Mouse (Mus musculus) adrenal gland, adult 8-10 months (tissue): ENCODE measurements around the gene Thsd1. TPM values are rescaled to one million over a fixed set of nuclear protein-coding genes. Genes with fewer than 3 reads are reported as not detected.

Experiments used
- DNase-seq: peaks from one replicate; pipeline ENCODE4 v3.0.0; 2022
- total RNA-seq, 4 experiments: library from RNA; stranded (reverse); gene quantifications; 2 replicates each; pipeline ENCODE4 v1.2.4; 2022

Gene Thsd1
- 1 to 10 TPM; 2.5 to 3.9 (median 3.2) TPM for total RNA-seq

DNA sequence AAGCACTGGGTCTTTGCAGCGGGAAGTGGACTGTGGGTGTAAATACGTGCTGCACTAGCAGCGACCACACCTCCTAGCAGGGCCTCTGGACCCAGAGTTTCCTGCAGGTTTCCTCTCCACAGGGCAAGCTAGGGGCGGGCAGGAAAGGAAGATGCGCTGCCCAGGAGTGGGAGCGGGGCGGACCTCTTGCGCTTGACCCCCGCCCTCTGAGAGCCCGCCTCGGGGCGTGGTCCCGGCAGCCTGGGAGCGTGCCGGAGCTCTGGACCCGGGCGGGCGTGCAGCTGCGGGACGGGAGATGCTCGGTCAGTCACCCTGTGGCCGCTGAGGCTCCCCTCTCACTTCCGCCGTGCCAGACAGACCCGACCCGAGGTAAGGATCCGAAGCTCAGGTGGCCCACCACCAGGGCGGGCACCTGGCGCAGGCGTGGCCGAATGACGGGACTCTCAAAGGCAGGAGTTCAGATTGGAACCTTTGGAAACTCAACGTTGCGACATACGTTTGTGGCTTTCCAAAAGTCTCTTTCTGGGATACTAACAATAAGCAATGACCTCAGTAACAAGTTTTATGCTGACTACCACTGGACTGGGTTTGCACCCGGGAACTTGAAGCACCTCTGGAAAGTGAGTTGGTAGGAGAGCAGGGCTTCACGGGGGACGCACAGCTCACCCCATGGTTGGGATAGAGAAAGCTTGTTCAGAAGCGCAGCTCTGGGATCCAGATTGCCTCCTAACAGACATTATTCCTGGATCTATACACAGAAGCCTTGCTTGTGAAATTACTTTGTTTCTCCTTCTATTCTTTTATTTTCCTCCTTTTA is at the start of gene Thsd1:
TSS of gene Thsd1 (plus strand) at position 253 of the 817 bp plus-strand sequence.
- DNase-seq, result peak; percentile 45

DNA sequence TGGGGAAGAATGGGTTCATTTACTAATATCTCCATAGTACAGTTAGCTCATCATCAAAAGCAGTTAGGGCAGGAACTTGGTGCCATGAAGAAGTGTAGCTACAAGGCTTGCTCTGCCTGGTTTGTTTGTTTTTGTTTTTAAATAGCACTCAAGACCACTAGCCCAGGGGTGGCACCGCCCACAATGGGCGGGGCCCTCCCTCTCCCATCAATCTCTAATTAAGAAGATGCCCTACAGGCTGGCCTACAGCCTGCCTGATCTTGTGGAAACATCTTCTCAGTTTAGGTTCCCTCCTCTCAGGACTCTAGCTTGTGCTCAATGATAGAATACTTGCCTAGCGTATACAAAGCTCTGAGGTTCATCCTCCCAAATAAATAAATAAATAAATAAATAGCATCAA is 42.2 kb upstream of the Thsd1 start:
- DNase-seq, result no peak

DNA sequence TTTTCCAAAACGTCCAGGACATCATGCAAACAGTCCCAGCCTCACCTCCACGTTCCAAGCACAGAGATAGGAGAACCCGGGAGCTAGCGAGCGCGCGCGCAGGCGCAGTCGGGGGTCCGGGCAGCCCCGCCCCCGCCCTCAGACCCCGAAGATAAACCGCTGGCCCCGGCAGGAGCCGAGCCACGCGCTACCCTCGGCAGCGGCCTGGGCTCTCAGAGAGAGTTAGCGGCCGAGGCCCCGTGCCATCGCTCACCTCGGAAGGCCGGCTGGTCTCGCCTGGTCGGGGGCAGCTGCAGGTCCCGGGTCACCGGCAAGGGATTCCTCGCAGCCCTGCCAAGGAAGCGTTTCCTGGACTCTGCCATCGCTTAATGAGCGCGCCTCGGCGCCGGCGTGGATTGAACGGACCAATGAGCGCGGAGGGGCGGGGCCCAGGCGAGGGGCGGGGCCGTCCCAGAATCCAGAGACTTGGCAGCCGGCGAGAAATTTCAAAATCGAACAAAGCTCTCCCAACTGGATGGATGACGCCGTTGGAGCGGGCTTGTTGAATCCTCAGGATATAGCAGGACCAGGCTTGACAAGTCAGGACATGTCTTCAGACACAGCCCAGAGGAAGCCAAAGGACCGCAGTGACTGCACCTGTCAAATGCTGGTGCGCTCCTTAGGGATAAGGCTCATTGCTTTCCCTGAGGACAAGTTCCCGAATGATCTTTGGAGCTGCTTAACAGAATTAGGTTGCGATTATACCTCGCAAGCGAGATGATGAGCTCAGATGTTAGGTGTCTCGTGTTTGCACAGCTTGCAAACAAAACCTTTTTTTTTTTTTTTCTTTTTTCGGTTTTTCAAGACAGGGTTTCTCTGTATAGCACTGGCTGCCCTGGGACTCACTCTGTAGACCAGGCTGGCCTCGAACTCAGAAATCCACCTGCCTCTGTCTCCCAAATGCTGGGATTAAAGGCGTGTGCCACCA is 41.4 kb upstream of the Thsd1 start, which contains the start of gene Ckap2:
TSS of gene Ckap2 (minus strand) at position 389 of the 967 bp plus-strand sequence.
- DNase-seq, result peak; percentile 86

DNA sequence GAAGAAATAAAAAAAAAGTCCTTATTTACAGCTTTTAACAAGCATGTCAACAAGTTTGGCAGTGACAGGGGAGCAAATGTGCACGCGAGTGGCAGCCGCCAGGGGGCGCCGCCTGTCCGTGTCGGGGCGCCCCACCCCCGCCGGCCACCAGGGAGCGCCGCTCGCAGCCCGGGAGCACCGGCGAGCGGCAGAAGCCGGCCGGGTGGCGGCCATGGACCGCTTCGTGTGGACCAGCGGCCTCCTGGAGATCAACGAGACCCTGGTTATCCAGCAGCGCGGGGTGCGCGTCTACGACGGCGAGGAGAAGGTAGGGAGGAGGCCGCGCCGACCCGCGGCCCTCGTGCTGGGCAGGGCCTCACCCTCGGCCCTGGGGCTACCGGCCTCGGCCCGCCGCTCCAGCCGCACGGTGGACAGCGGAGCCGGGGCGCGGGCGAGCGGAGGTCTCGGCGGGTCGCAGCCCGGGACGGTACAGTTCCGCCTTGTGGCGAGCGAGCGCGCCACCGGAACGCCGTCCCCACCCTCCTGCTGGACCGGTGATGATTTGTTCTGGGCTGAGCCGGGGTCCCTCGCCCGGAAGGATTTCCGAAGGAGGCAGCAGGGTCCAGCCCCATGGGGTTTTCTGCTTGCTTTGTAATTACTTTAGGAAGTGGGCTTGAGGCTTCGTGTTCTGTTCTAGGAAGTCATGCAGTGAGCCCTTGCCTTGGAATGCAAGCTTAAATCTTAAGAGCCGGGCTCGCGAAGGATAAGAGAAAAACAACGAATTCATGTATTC is 34.3 kb upstream of the Thsd1 start, which contains the start of gene Vps36:
TSS of gene Vps36 (plus strand) at position 150 of the 772 bp plus-strand sequence.
- peak; percentile 77 for DNase-seq

DNA sequence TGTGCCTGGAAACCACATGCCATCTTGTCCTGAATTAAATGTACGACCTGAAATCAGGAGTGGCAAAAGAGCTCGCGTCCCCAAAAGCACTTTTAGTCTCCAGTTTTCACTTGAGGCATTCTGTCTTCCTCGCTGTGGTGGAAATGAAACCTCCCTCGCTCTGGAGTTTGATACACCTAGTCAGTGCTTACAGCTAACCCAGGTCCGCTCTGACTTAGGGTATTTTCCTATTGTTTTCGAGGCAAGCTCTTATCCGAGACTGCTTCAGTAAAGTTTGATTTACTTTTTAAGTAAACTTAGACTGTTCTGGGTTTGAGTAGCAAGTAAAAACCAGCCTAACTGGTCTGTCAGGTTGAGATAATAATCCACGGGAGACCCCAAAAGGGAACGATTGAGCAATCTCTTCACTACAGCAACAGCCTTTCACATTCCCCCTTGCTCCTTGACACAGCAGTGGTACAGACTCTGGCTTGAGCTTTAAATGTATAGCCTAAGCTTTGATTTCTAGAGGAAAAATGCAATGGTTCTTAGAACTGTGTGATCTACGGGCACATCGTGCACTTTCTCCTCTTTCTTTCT is 33.6 kb upstream of the Thsd1 start:
- no peak for DNase-seq

DNA sequence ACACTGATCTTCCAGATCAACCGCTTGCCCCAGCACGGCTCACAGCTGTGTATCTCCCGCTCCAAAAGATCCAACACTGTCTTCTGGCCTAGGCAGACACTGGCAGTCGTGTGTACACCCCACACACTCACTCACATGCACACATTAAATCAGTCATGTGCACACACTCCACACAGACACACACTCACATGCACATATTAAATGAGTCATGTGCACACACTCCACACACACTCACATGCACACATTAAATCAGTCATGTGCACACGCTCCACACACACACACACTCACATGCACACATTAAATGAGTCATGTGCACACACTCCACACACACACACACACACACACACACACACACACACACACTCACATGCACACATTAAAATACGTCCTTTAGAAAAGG is 29.2 kb upstream of the Thsd1 start:
- DNase-seq, result no peak

DNA sequence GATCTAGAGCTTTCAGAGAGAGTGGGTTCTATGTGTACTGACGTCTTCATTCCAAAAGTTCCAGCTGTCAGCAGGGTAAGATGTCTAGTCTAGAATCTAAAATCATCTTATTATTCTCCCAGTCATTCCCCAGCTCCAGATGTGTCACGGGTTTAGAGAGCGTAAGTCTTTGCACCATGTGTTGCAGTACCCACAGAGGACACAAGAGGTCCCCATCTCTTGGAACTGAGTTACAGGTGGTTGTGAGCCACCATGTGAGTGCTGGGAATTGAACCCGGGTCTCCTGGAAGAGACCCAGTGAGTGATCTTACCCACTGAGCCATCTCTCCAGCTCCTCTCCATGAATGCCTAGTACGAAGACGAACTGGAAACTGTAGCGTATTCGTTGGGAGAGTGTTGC is 27.6 kb upstream of the Thsd1 start:
- DNase-seq, result no peak

DNA sequence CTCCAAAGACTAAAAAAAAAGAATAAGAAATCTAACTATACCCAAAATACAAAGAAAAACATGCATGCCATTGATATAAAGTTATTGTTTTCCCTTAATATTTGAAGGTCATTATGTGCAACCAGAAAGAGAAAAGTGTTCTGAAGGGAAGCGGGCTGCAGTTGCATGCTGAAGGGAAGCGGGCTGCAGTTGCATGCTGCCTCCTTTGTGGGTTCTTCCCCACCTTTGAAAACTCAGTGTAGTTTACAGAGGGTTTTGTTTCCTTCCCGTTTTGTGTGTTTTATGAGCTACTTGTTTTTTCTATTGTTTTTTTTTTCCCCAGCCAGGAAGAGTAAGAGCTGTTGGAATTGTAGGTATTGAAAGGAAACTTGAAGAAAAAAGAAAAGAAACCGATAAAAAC is 19.6 kb upstream of the Thsd1 start:
- no peak for DNase-seq

DNA sequence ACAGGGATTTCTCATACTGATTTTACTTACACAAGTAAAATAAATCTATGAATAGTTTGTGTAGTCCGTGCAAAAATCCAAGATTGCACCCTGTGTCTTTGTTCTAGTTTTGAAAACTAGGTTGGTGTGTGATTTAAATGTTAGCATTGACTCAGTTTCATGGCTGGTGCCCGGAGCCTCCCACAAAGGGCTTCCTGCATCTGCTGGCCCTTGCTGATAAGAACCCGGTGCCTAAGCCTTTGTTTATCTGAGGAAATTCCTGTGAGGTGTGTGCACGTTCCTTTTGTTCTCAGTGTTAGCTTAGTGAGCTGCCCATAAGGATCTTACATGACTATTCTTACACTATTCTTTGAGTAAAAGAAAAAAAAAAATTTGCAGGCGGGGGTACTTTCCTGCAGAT is 18.1 kb upstream of the Thsd1 start:
- no peak for DNase-seq

DNA sequence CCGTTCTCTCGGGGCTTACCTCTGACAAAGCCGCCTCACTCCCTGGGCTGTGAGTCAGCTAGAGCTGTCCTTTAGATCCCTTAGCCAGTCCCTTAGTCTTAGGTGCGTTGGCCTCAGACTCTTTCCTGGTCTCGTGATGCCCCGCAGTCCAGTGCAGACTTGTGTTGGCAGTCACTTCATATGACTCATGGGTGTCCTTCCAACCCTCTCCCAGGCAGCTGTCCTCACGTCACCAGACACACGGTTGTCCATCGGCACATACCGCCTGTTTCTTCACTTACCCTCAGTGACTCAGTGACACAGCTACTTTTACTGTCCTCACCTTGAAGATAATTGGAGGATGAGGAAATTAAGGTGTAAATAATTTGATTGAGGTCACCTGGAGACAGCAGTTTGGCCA is 12.3 kb upstream of the Thsd1 start:
- peak; percentile 87 for DNase-seq

DNA sequence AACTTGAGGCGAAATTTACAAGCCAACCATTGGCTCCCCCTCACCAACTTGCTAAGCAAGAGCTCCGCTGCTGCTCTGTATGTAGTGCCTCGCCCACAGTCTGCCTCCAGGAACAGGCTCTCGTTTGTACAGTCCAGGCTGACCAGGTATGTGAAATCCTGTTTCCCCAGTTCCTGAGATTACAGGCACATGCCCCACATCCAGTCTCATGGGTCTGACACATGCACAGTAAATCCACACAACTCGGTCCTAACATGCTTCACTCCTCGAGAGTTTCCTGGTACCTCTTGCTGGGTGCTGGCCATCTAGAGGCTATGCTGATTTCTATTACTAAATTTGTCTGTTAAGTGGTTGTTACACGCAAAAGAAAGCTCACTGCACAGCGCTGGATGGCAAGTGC is 752 bp upstream of the Thsd1 start:
- DNase-seq, result no peak

DNA sequence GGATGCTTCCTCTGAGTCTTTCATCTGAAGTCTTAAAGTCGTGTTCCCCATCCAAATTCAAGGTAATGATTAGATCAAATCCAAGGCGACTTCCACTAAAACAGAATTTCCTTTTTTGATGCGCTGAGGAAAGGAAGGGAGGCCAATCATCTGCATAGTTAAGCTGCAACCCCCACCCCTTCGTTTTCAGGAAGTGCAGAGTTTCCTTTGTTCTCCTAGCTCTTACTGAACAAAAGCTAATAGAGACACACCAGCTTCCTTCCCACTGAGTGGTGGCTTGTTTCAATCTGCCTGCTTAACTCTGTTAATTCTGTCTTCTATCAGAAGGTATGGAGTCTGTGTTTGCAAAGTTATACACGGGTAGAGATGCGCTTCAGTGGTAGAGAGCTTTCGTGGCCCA is 1.5 kb downstream of the Thsd1 start:
- DNase-seq, result no peak

DNA sequence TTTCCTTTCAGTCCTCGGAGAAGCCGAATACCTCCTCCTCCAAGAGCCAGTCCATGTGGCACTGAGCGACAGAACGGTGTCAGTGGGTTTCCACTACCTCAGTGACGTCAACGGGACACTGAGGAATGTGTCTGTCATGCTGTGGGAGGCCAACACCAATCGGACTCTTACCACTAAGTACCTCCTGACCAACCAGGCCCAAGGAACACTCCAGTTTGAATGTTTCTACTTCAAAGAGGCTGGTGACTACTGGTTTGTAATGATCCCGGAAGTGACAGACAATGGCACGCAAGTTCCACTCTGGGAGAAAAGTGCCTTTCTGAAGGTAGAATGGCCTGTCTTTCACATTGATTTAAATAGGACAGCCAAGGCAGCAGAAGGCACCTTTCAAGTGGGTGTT is 15.9 kb downstream of the Thsd1 start:
- DNase-seq, result no peak

DNA sequence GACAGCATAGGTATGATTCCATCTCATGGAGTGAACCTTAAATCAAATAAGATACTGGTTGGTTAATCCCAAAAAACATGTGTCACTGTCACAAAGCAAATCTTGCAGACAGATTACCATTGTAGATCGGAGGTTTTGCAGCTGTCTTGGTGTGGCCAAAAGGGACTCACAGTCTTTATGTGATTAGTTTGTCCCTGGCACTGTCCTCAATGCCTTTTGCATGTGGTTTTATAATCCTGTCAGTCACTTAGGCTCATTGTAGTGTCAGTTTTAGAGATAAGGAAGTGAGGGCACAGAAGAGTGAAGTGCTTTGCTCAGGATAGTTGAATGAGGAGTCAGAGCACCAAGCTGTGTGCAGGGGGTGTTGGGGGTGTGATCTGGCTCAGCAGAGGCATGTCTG is 18.6 kb downstream of the Thsd1 start:
- no peak for DNase-seq

DNA sequence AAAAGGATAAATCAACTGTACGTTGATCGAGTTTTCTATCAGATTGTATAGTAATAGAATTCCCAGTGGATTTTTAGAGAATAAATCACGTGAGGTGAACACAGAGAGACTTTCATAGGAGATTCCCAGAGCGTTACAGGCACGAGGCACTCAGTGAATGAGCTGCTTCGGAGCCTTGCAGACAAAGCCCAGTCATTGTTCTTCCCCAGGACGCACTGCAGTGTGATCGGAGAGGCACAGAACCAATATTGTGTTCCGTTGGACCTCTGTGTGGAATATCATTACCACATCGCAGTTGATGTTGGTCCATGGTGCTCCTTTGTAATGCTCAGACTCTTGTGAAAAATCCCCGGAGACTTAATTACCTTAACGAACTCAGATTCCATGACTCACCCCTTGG is 20.8 kb downstream of the Thsd1 start:
- no peak for DNase-seq

DNA sequence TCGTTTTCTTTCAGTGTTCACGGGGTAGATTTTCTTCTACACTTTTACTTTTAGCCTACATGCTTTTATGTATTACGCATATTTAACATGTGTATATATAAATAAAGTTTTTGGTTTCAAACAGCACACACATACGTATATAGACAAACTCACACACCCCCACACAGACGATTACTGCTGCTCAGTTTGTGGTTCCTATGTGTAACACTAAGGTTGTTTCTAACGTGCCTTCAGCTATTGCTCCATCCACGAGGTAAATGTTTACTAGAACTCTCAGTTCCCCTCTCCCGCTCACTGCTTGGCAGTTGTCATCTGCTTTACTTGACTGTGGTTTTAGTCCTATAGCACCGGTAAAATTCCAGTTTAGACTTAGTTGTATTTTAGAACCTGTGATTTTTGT is 22.0 kb downstream of the Thsd1 start:
- DNase-seq, result no peak

DNA sequence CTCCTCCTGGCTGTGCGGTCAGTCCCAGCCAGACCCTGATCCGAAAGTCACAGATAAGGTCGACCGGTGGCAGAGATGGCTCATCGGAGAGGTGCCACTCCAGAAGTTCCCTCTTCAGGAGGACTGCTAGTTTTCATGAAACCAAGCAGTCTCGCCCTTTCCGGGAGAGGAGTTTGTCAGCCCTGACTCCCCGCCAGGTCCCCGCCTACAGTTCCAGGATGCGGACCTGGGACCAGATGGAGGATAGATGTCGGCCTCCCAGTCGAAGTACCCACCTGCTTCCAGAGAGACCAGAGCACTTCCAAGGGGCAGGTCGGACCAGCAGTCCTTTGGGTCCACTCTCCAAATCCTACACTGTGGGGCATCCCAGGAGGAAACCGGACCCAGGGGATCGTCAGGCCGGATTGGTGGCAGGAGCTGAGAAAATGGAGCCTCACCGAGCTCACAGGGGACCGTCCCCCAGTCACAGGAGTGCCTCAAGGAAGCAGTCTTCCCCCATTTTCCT is 31.9 kb downstream of the Thsd1 start:
- DNase-seq, result no peak

DNA sequence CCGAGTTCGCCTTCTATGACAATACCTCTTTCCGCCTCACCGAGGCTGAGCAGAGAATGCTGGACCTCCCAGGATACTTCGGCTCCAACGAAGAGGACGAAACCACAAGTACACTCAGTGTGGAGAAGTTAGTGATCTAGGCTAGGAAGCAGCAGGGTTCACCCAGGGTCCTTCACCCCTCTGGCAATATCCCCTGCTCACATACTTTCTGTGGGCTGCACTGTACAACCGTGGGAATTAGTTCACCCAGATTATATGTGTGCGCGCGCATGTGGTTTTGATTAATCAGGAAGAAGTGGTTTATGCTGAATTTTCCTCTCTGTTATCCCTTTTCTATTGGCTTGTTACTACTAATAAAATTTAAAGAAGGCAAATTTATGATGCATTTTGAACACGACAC is 32.4 kb downstream of the Thsd1 start:
- no peak for DNase-seq

DNA sequence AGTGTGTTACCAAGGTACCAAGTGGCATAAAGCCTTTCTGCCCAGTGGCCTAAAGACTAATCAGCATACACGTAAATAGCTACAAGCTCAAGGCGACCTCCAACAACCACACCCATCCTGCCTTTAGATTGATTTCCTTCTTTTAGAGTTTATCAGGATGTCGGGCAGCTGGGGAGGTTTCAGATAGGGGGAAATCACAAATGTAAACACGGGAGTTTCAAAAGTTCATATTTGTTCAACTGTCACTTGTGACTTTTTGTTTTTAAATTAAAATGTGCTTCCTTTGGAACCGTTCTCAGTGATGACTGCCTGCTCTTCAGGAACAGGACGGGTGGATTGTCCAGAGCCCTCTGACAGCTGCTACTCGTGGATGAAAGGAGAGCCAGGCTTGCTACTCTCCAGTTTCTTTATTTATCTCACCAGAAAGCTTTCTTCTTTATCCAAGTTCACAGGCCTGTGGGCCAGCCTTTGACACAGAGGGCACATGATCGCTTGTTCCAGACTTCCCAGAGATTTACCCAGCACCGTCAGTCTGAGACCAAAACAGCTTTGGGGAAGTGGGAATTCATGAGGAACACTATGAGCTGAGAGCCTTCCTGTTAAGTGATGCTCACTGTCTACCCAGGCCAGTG is 33.1 kb downstream of the Thsd1 start:
- no peak for DNase-seq

DNA sequence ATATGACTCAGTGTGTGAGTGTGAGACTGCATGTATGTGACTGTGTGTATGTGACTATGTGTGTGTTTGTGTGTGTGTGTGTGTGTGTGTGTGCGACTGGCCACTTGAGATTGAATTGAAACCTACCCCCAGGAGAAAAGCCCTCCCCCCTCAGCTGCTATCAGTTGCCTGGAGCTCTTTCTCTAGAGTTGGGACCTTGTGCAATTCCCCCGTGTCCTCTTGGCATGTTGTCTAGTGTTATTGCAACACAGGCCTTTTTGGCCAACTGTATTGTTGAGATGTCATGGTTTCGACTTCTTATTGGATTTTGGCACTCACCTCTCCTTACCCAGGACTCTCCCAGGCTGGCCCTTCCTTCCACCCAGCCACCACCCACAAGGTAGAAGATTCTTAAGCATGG is 35.2 kb downstream of the Thsd1 start:
- peak; percentile 30 for DNase-seq

DNA sequence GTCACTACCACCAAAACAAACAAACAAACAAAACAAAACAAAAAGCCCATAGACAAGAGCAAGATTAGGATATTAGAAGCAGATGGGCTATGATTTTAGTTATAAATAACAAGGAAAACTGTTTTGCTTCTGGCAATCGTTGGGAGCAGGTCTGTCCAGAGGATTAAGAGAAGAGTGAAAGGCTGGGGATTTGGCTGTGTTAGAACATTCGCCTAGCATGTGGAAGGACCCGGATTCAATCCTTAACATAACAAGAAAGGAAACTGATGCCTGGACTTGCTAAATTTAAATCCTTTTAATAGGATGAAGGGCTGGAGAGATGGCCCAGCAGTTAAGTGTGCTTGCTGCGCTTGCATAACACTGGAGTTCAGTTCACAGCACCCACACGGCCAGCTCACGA is 37.2 kb downstream of the Thsd1 start:
- no peak for DNase-seq

DNA sequence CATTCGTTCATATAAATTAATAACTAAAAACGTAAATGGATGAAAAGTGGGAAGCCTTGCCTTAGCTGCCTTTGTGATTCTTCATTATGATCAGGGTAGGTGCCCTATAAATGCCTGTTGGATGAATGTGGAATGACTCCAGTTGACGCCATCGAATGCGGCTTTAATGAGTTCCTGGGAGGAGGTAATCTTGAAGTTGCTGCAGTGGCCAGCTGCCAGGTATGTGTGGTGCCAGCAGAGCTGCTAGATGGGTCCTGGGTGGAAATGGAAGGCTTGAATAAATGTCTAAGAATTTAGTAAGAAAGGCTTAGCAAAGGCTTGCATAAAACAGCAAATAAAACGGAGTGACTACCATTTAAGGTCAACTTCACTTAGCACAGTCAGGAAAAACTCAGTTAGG is 37.7 kb downstream of the Thsd1 start:
- no peak for DNase-seq
